Mouse (Mus musculus) forebrain, embryonic 12.5 days (tissue): ENCODE results near the gene Iqcc. TPM values are rescaled to one million over a fixed set of nuclear protein-coding genes. Genes with fewer than 3 reads are reported as not detected.

Source experiments
- ATAC-seq: fragments of 200-750 bp; cut with Nextera tagmentation; 2 replicates; pipeline ENCODE4 v1.8.0; 2017; ENCODE audit warnings: moderate TSS enrichment; ENCODE audit not compliant: low FRiP score
- H3K27ac ChIP-seq: fragments of 300-500 bp; sonication (generic); 2 replicates; pipeline ENCODE4 v1.5.1; 2016; ENCODE audit warnings: mild to moderate bottlenecking
- H3K27me3 ChIP-seq: fragments of 300-500 bp; sonication (generic); 2 replicates; pipeline ENCODE4 v1.6.1; 2016; ENCODE audit warnings: mild to moderate bottlenecking
- H3K36me3 ChIP-seq: fragments of 300-500 bp; sonication (generic); replicated peaks from 2 replicates; pipeline ENCODE4 v1.6.1; 2016; ENCODE audit warnings: mild to moderate bottlenecking
- H3K4me1 ChIP-seq: fragments of 300-500 bp; sonication (generic); 2 replicates; pipeline ENCODE4 v1.6.1; 2016
- H3K4me2 ChIP-seq: fragments of 300-500 bp; sonication (generic); 2 replicates; pipeline ENCODE4 v1.6.1; 2016; ENCODE audit warnings: mild to moderate bottlenecking, moderate library complexity
- H3K4me3 ChIP-seq: fragments of 300-500 bp; sonication (generic); replicated peaks from 2 replicates; pipeline ENCODE4 v1.5.1; 2016; ENCODE audit warnings: mild to moderate bottlenecking
- H3K9ac ChIP-seq: fragments of 300-500 bp; sonication (generic); 2 replicates; pipeline ENCODE4 v1.6.1; 2016; ENCODE audit warnings: mild to moderate bottlenecking
- H3K9me3 ChIP-seq: fragments of 300-500 bp; sonication (generic); 2 replicates; pipeline ENCODE4 v1.6.1; 2016
- WGBS: fragments of 180-500 bp; shearing (Covaris S2); methylation state at CpG from one replicate; pipeline ENCODE4 v1.1.7; 2016; 5-methylcytosine and 5-hydroxymethylcytosine counted together
- polyA plus RNA-seq: library from polyadenylated mRNA; unstranded; fragments of >200 nt; fragmentation: Nextera tagmentation; extraction: Ambion mirVana; gene quantifications from 2 replicates; pipeline ENCODE4 v1.2.1, GENCODE M21; 2016

Iqcc gene
- polyA plus RNA-seq = 26.5 and 27.4 TPM in 2 replicates

DNA sequence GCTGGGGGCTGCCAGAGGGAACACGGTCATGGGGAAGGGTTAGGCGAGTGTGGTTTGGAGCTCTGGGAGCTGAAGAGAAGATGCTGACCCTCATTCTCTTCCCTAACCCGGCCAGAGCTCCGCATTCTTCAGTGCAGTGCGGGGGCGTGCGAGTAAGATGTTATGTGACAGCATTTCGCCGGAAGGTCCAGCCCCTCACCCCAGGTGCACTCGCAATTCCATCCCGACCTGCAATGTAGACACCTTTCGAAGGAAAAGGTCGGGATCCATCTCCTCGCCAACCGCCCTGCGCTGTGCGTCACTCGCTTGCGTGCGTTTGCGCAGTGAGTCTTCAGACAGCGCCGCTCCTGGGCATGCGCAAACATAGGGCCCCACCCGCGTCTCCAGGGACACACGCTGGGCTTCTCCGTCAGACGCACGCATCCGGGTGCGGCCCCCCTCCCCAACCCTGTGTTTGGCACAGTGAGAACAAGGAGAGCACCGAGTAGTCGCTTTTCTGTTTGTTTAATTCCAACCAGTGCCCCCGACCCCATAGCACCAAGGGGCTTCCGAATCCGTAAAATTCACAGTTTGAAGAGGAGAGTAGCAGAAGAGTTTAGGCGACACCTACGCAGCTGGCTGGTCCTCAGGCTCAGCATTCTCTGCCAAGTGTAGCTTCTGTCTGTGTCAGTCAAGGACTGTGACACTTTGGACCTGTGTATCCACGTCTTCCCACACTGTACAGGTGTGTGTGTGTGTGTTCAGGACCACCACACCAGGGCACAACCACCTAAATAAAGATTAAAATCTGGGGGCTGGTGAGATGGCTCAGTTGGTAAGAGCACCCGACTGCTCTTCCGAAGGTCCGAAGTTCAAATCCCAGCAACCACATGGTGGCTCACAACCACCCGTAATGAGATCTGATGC, at the start of gene Iqcc:
Gene Iqcc (minus strand): TSS at position 314 of the 906 bp plus-strand sequence.
- Histone ChIP-seq H3K27me3 (no peaks in the 10 kb centered on the region), H3K9ac (peak within 1 kb of the TSS; percentile 77), H3K4me2 (peak within 1 kb of the TSS; percentile 78), H3K36me3 (peaks cover 18% of the 10 kb centered on the region), H3K9me3 (no peaks in the 10 kb centered on the region), H3K4me1 (peaks cover 24% of the 10 kb centered on the region), H3K4me3 (peak within 1 kb of the TSS; percentile 58), H3K27ac (peak within 1 kb of the TSS; percentile 81)
- ATAC-seq = peak; percentile 91
- whole genome bisulfite sequencing = 5% methylated on average over 44 of the region's 44 CpGs

DNA sequence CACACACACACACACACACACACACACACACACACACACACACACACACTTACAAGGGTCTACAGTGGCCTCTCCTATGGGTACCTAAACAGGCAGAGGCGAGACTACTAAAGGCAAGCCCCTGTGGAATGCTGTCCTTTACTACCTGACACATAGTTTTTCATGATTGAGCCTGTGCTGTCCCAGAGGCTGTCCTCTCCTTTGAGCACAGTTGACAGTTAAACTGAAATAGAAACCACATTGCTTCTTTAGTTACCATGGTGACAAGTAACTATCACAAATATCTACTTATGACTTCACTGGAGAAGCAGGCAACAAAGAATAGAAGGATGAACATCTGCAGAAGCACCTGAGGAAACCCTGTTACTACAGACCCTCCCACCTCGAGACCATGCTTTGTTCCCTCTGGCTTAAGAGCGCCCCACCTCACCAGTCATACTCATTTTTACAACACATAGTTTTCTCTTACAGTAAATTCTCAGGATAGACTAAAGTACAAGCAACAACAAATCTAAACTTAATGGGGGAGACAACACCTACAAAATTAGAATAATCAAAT, 43.4 kb upstream of the Iqcc start:
- Histone ChIP-seq H3K27me3 (no peaks in the 10 kb centered on the region), H3K4me2 (no peak overlapping the region), H3K9ac (no peak overlapping the region), H3K27ac (no peak overlapping the region), H3K4me3 (no peak overlapping the region), H3K36me3 (peaks cover 50% of the 10 kb centered on the region), H3K9me3 (no peaks in the 10 kb centered on the region), H3K4me1 (no peaks in the 10 kb centered on the region)
- WGBS = 89% methylated on average over 3 of the region's 3 CpGs
- no peak for ATAC-seq

DNA sequence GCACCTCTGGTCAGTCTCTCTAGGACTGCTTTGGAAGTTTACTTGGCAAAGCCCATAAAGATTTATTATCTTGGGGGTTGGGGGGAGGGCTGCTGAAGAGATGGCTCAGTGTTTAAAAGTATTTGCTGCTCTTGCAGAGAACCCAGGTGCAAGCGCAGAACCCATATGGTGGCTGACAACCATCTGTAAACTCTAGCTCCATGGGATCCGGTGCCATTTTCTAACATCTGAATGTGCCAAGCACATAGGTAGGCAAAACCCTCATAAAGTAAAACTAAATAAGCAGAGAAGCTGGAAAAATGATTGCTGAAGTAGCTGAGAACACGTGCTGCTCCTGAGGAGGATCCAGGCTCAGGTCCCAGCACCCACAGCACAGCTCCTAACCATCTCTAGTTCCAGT, 42.7 kb upstream of the Iqcc start:
- H3K9ac ChIP-seq = no peak overlapping the region
- 92% methylated on average over 3 of the region's 3 CpGs for WGBS
- no peaks in the 10 kb centered on the region for H3K4me1 ChIP-seq
- no peak overlapping the region for H3K4me3 ChIP-seq
- H3K27me3 ChIP-seq = no peaks in the 10 kb centered on the region
- ATAC-seq = no peak
- no peaks in the 10 kb centered on the region for H3K9me3 ChIP-seq
- H3K36me3 ChIP-seq = peaks cover 54% of the 10 kb centered on the region
- no peak overlapping the region for H3K4me2 ChIP-seq
- no peak overlapping the region for H3K27ac ChIP-seq

DNA sequence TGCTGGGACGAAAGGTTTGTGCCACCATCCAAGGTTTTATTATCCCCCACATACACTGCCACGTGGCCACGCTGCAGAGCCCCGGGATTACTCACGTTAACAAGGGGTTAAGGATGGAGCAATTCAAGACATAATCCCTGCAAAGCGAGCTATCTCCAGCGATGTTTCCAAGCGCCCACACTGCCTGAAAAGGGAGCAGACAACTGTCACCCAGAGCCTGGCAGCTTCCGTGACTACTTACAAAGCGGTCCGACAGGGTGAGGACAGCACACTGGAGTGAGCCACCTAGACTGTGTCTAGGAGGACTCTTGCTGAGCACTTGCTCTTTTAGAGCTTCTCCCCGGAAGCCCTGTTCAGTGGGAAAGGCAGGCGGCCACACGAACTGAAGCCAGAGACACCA, 35.9 kb upstream of the Iqcc start:
- H3K36me3 ChIP-seq = peaks cover 87% of the 10 kb centered on the region
- WGBS = 90% methylated on average over 14 of the region's 14 CpGs

DNA sequence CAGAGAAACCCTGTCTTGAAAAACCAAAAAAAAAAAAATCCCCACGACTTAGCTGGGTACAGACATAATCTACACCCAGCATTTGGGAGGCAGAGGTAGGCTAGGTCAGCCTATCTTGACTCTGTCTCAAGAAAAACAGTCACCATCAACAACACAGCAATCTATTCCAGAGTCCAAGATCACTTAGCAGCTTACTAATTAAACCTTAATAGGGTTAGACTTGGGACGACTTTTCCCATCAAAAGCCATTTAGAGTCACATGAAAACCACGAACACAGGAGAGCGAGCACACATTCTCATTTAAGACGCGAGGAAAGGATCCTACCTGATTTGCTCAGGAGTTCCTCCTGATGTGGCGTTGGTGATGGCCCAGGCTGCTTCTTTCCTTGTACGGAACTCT, 31.5 kb upstream of the Iqcc start:
- H3K4me2 ChIP-seq = no peak overlapping the region
- no peak for ATAC-seq
- no peaks in the 10 kb centered on the region for H3K4me1 ChIP-seq
- WGBS = 93% methylated on average over 8 of the region's 8 CpGs
- no peak overlapping the region for H3K4me3 ChIP-seq
- peaks cover 93% of the 10 kb centered on the region for H3K36me3 ChIP-seq
- no peak overlapping the region for H3K9ac ChIP-seq
- H3K27ac ChIP-seq = no peak overlapping the region
- no peaks in the 10 kb centered on the region for H3K9me3 ChIP-seq
- no peaks in the 10 kb centered on the region for H3K27me3 ChIP-seq

More for the DNA sequence above, 35.9 kb upstream of the Iqcc start:
- Histone ChIP-seq H3K9ac (no peak overlapping the region), H3K4me3 (no peak overlapping the region), H3K4me1 (no peaks in the 10 kb centered on the region), H3K4me2 (no peak overlapping the region), H3K9me3 (no peaks in the 10 kb centered on the region), H3K27me3 (no peaks in the 10 kb centered on the region), H3K27ac (no peak overlapping the region)
- ATAC-seq = no peak

DNA sequence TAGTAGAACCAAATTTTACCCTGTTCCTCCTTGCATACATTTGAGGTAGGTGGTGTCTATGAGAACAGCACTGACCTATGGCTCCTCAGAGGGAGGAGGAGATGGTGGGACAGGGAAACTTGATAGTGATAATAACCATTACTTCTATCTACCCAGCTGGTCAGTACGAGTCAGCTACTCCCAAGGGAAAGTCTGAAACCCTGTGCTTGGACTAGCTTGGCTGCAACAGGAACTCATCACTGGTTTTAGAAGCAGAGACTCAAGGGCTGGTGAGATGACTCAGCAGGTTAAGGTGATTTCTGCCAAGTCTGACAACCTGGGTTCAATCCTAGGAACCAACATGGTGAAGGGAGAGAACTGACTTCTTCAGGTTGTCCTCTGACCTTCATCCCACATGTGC, 29.8 kb upstream of the Iqcc start:
- H3K9me3 ChIP-seq = no peaks in the 10 kb centered on the region
- H3K4me1 ChIP-seq = no peaks in the 10 kb centered on the region
- WGBS = 88% methylated on average over 1 of the region's 1 CpGs
- H3K4me3 ChIP-seq = no peak overlapping the region
- no peak overlapping the region for H3K9ac ChIP-seq
- H3K4me2 ChIP-seq = no peak overlapping the region
- peaks cover 89% of the 10 kb centered on the region for H3K36me3 ChIP-seq
- no peak overlapping the region for H3K27ac ChIP-seq
- no peak for ATAC-seq
- H3K27me3 ChIP-seq = no peaks in the 10 kb centered on the region

DNA sequence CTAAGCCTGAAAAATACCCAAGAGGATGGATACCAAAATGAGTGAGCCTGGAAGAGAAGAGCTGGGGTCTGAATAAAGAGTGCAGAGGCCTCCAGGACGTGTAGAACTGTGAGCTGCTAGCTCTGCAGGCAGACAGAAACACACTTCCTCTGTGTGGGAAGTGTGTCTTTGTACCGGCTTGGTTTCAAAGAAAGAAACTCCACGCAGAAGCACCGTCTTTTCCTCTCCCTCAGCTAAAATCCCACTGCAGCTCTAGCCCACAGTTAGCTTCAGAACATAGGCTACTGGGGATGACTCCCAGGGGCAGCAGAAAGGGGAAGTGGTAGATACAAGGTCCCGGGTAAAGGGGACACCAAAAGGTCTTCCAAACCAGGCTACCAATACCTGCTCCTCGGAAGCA, 26.3 kb upstream of the Iqcc start:
- Histone ChIP-seq H3K36me3 (peaks cover 61% of the 10 kb centered on the region), H3K4me3 (no peak overlapping the region), H3K9ac (no peak overlapping the region), H3K4me2 (no peak overlapping the region), H3K27ac (no peak overlapping the region), H3K9me3 (no peaks in the 10 kb centered on the region), H3K4me1 (peaks cover 6% of the 10 kb centered on the region), H3K27me3 (no peaks in the 10 kb centered on the region)
- 93% methylated on average over 6 of the region's 6 CpGs for WGBS
- ATAC-seq = no peak

DNA sequence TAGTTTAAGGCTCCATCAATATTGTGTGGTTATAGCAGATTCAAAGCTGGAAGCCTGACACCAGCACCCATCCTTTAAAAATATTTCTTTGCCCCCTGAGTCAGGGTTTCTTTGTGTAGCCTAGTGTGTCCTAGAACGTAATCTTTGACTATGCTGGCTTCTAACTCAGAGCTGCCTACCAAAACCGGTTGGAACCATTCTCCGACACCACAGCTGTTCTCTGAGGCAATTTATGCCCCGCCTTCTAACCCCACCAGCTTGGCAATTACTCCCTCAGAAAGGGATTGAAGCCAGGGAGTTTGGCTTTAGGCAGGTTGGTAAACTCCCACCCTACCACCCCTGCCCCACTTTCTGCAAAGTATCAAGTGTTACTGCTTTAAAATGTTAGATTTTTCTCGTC, 22.9 kb upstream of the Iqcc start:
- no peak for ATAC-seq
- H3K4me3 ChIP-seq = no peak overlapping the region
- H3K27ac ChIP-seq = 0 out of 2 replicates have a peak overlapping the region, but pooled peaks have one; percentile 9
- WGBS = 50% methylated on average over 5 of the region's 5 CpGs
- H3K36me3 ChIP-seq = peaks cover 53% of the 10 kb centered on the region
- no peaks in the 10 kb centered on the region for H3K9me3 ChIP-seq
- H3K4me2 ChIP-seq = peak overlapping the region; percentile 74
- no peaks in the 10 kb centered on the region for H3K27me3 ChIP-seq
- H3K9ac ChIP-seq = no peak overlapping the region
- peaks cover 28% of the 10 kb centered on the region for H3K4me1 ChIP-seq

DNA sequence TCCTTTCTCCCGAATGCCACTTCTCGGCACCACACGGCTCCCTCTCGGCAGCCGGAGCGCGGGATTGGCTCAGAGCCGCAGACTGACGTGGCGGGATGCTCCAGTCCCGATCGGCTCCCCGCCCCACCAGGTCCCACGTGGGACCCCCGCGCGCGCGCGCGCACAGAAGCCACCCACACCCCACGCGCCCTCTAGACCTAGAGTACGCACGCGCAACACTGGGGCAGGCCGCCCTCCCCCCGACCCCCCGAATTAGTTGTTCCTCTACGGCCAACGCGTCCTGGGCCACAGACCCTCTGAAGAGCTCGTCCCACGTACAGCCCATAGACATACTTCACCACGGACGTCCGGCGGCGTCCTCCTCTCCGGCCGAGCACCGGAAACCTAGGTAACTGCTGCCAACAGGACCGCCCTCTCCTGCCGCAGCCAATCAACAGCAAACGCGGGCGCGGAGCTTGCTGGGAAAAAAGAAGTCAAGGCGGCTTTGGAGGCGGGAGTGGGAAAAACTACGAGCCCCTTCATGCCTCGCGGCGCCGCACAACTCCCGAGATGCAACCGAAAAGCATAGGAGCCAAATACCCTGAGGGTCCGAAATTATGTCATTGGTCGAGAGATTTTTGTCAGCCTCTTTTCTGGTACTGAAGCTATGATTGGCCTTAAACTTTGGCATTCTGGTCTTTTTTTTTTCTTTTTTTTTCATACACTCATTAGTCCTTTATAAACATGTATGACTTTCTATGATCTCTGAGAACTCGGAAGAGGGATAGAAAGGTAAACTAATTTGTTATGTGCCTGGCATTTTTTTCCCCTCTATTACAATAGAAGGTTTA, 22.0 kb upstream of the Iqcc start, which contains the start of gene Txlna:
Gene Txlna (minus strand): TSS at position 428 of the 830 bp plus-strand sequence.
- H3K9ac ChIP-seq = peak within 1 kb of the TSS; percentile 78
- peaks cover 53% of the 10 kb centered on the region for H3K36me3 ChIP-seq
- H3K9me3 ChIP-seq = no peaks in the 10 kb centered on the region
- peak within 1 kb of the TSS; percentile 93 for H3K27ac ChIP-seq
- peak within 1 kb of the TSS; percentile 74 for H3K4me2 ChIP-seq
- ATAC-seq = peak; percentile 97
- WGBS = under 1% methylated on average over 60 of the region's 60 CpGs
- H3K4me1 ChIP-seq = peaks cover 28% of the 10 kb centered on the region
- H3K27me3 ChIP-seq = no peaks in the 10 kb centered on the region
- peak within 1 kb of the TSS; percentile 56 for H3K4me3 ChIP-seq

DNA sequence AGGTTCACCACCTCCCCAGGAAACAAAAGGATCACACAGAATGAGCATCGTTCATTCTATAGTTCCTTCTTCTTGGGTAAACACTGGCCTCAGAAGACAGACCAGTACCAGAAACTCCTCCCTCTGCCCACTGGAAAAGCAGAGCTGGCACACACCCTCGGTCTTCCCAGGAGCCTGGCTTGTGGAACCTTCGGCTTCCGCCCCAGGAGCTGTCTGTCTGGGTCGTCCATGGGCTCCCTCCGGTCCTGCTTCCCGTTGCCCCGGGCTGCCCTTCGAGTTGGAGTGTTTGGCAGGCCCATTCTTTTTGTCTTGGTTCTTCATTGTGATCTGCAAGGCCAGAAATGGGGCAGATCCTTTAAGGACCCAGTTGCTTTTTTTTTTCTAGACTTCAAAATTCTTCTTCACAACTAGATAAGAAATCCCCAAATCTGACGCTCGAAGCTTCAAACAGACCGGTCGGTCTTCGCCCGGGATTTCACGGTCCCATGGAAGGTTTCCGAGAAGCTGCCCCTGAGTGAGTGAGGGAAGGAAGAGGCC, 21.3 kb upstream of the Iqcc start:
- Histone ChIP-seq H3K36me3 (peaks cover 51% of the 10 kb centered on the region), H3K9me3 (no peaks in the 10 kb centered on the region), H3K27ac (peak overlapping the region; percentile 93), H3K9ac (peak overlapping the region; percentile 78), H3K27me3 (no peaks in the 10 kb centered on the region), H3K4me2 (peak overlapping the region; percentile 74), H3K4me3 (peak overlapping the region; percentile 56), H3K4me1 (peaks cover 28% of the 10 kb centered on the region)
- 7% methylated on average over 17 of the region's 17 CpGs for WGBS
- ATAC-seq = no peak

DNA sequence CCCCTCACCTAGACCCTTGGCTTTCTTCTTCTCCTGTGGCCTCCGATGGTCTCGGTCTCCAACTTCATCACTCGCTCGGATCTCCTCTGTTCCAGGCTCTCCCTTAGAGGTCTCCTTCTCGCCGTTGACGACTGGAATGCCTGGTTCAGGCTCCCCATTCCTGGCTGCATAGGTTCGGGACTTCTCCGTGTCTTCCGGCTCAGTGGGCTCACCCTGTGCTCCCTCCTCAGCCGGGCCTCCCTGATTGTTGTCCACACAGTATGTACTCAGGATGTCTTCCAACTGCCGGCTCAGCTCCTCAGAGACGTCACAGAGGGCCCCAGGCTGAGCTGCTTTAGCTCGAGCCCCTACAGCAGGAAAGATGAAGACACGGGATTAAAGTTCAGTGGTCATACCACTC, 20.3 kb upstream of the Iqcc start:
- Histone ChIP-seq H3K27me3 (no peaks in the 10 kb centered on the region), H3K36me3 (peaks cover 53% of the 10 kb centered on the region), H3K4me2 (peak overlapping the region; percentile 74), H3K9ac (peak overlapping the region; percentile 78), H3K9me3 (no peaks in the 10 kb centered on the region), H3K4me1 (peaks cover 28% of the 10 kb centered on the region), H3K27ac (no peak overlapping the region), H3K4me3 (peak overlapping the region; percentile 56)
- 85% methylated on average over 15 of the region's 15 CpGs for WGBS
- ATAC-seq = no peak

DNA sequence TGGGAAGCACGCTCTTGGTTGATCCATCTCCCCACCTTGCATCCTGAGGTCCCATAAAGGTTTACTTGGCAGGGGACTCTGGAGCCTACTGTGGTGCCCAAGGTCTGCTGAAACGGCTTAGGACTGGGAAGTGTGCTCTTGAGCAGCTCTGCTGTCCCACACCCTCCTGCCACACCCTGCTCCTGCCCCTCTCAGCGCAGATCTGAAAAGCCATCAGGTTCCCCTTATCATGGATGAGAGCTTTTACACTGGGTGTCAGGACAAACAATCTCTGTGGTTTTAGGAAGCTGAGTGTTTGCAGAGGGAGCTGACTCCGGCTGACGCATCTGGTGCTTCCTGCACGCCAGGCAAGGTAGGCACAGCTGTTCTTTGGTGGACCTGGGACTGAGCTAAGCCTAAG, 15.0 kb upstream of the Iqcc start:
- Histone ChIP-seq H3K4me2 (no peak overlapping the region), H3K9ac (no peak overlapping the region), H3K9me3 (no peaks in the 10 kb centered on the region), H3K36me3 (peaks cover 95% of the 10 kb centered on the region), H3K4me3 (no peak overlapping the region), H3K27ac (no peak overlapping the region), H3K27me3 (no peaks in the 10 kb centered on the region), H3K4me1 (peaks cover 12% of the 10 kb centered on the region)
- WGBS = 96% methylated on average over 6 of the region's 6 CpGs
- no peak for ATAC-seq
